Mouse (Mus musculus) limb, embryonic 14.5 days (tissue): Measurements from ENCODE around the gene Dnm2. TPM values are rescaled to one million over a fixed set of nuclear protein-coding genes. Genes with fewer than 3 reads are reported as not detected.

Source experiments
- ATAC-seq: fragments of 200-750 bp; cut with Nextera tagmentation; 2 replicates; pipeline ENCODE4 v1.8.0; 2017; ENCODE audit warnings: low read depth, moderate number of reproducible peaks, moderate TSS enrichment; ENCODE audit not compliant: low FRiP score
- DNase-seq: peaks from one replicate; pipeline ENCODE4 v3.0.0-alpha.2; 2015; ENCODE audit warnings: low spot score
- H3K27ac ChIP-seq: fragments of 300-500 bp; sonication (generic); replicated peaks from 2 replicates; pipeline ENCODE4 v1.5.1; 2014; ENCODE audit warnings: low read depth, mild to moderate bottlenecking, low read length, moderate library complexity, mixed read lengths
- H3K27me3 ChIP-seq: fragments of 300-500 bp; sonication (generic); 2 replicates; pipeline ENCODE4 v1.6.1; 2014; ENCODE audit warnings: low read length, mixed read lengths; ENCODE audit not compliant: control insufficient read depth, insufficient read depth
- H3K36me3 ChIP-seq: fragments of 300-500 bp; sonication (generic); 2 replicates; pipeline ENCODE4 v1.6.1; 2014; ENCODE audit warnings: mild to moderate bottlenecking, low read length, moderate library complexity, mixed read lengths; ENCODE audit not compliant: control insufficient read depth, insufficient read depth
- H3K4me1 ChIP-seq: fragments of 300-500 bp; sonication (generic); 2 replicates; pipeline ENCODE4 v1.6.1; 2014; ENCODE audit warnings: antibody characterized with exemption, low read length, mixed read lengths; ENCODE audit not compliant: control insufficient read depth, insufficient read depth
- H3K4me2 ChIP-seq: fragments of 300-500 bp; sonication (generic); replicated peaks from 2 replicates; pipeline ENCODE4 v1.6.1; 2014; ENCODE audit warnings: low read depth, mild to moderate bottlenecking, low read length, moderate library complexity; ENCODE audit not compliant: severe bottlenecking
- H3K4me3 ChIP-seq: fragments of 300-500 bp; sonication (generic); replicated peaks from 2 replicates; pipeline ENCODE4 v1.5.1; 2014; ENCODE audit warnings: low read length
- H3K9ac ChIP-seq: fragments of 300-500 bp; sonication (generic); 2 replicates; pipeline ENCODE4 v1.6.1; 2014; ENCODE audit warnings: mild to moderate bottlenecking, low read depth, low read length, moderate library complexity; ENCODE audit not compliant: severe bottlenecking
- H3K9me3 ChIP-seq: fragments of 300-500 bp; sonication (generic); 2 replicates; pipeline ENCODE4 v1.6.1; 2016; ENCODE audit warnings: low read length; ENCODE audit not compliant: control insufficient read depth
- POLR2A ChIP-seq: fragments of 200-500 bp; IDR thresholded peaks from 2 replicates; pipeline ENCODE4 v1.8.0; 2012; ENCODE audit warnings: inconsistent platforms, mild to moderate bottlenecking, moderate library complexity, borderline replicate concordance; ENCODE audit not compliant: insufficient read depth, insufficient read length; ENCODE audit errors: extremely low read depth
- WGBS: fragments of 180-500 bp; shearing (Covaris S2); extraction: QIAGEN DNeasy Blood & Tissue Kit; methylation state at CpG from one replicate; pipeline ENCODE4 v1.1.7; 2014; 5-methylcytosine and 5-hydroxymethylcytosine counted together
- polyA plus RNA-seq, 2 experiments: library from polyadenylated mRNA; depleted of rRNA in 1 of 2; stranded (reverse) in 1 of 2; unstranded in 1 of 2; fragments of >200 nt; fragmentation: Nextera tagmentation in 1 of 2; extraction: Ambion mirVana in 1 of 2; gene quantifications; 2 replicates each; pipeline versions ENCODE4 v1.2.1 to v1.2.3; 2012 to 2014

The Dnm2 gene
- polyA plus RNA-seq, 2 experiments, result 62.6 to 68.3 TPM

- H3K9me3 ChIP-seq, result no peaks in the 10 kb centered on the region
- no peaks in the 10 kb centered on the region for H3K27me3 ChIP-seq
- DNase-seq (no peak), ATAC-seq (no peak)
- 62% methylated on average over 7 of the region's 7 CpGs for WGBS
- H3K4me2 ChIP-seq, result no peak overlapping the region
- TF ChIP-seq POLR2A, result no peak
- H3K27ac ChIP-seq, result no peak overlapping the region
- no peak overlapping the region for H3K4me3 ChIP-seq
- H3K9ac ChIP-seq, result no peak overlapping the region; the same call in 1 of the 2 replicates
- peaks cover 3% of the 10 kb centered on the region; the same call in 1 of the 2 replicates for H3K36me3 ChIP-seq
- peaks cover 15% of the 10 kb centered on the region for H3K4me1 ChIP-seq
These were observed 6.0 kb downstream of the Dnm2 start for GRCm38 (mm10) chr9:21430724-21431123.

DNA sequence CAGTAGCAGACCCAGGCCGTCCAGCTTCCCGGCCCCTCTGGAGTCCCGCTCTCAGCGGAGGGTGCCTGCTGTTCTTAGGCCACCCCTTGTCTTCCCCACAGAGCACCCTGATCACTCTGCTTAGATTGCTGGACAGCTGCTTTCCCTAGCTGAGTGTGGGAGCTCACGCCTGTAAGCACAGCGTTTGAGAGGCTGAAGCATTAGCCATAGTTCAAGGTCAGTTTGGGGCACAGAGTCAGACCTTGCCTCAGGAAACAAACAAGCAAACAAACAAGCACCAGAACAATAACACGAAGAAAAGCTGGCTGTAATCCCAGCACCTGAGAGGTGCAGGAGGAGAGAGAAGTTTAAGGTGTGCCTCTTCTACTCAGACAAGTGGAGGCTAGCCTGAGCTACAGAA, 7.4 kb downstream of the Dnm2 start:
- WGBS, result 88% methylated on average over 7 of the region's 7 CpGs
- H3K36me3 ChIP-seq, result peaks cover 3% of the 10 kb centered on the region; the same call in 1 of the 2 replicates
- DNase-seq (no peak), ATAC-seq (no peak)
- H3K4me2 ChIP-seq, result no peak overlapping the region
- H3K27me3 ChIP-seq, result no peaks in the 10 kb centered on the region
- no peak overlapping the region for H3K4me3 ChIP-seq
- H3K9ac ChIP-seq, result no peak overlapping the region
- H3K27ac ChIP-seq, result no peak overlapping the region
- H3K9me3 ChIP-seq, result no peaks in the 10 kb centered on the region
- no peak for TF ChIP-seq POLR2A
- peaks cover 8% of the 10 kb centered on the region; the same call in 1 of the 2 replicates for H3K4me1 ChIP-seq

DNA sequence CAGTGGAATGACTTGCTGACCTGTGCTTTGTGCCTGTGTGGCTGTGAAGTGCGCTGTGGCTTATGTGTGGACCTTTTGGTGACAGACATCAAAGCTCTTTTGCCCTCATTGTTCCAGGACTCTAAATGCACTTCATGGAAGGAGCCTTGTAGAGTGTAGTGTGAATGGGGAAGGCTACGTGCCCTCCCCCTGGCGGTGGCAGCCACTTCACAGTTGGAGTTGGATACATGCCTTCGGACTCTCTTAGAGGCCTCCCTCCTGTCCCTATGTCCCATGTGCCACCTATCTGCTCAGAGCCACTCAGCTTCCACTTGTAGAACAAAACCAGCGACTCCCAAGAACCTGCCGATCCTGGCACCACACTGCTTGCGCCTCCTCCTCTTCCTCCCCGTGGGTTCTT, 9.1 kb downstream of the Dnm2 start:
- 89% methylated on average over 8 of the region's 8 CpGs for WGBS
- Histone ChIP-seq H3K36me3 (peaks cover 3% of the 10 kb centered on the region; the same call in 1 of the 2 replicates), H3K9me3 (no peaks in the 10 kb centered on the region), H3K4me1 (peaks cover 8% of the 10 kb centered on the region), H3K9ac (no peak overlapping the region), H3K27ac (no peak overlapping the region), H3K4me2 (no peak overlapping the region), H3K27me3 (no peaks in the 10 kb centered on the region), H3K4me3 (no peak overlapping the region)
- DNase-seq, result no peak
- TF ChIP-seq POLR2A, result no peak
- ATAC-seq, result no peak

DNA sequence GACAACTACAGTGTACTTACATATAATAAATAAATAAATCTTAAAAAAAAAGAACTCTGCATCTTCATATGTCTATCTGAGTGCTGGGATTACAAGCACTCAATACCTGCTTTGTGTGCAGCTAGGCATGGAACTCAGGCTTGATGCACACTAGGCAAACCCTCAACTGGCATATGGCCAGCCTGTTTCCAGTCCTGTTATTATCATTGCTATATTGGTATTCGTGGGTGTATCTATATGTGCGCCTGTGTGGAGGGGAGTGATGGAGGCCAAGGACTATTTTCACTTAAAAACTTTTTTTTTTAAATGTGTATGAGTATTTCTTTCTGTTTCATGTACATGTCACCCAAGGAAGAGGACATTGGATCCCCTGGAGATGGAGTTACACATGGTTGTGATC, 9.7 kb downstream of the Dnm2 start:
- H3K4me1 ChIP-seq, result peaks cover 8% of the 10 kb centered on the region
- DNase-seq (no peak), ATAC-seq (no peak)
- no peaks in the 10 kb centered on the region for H3K27me3 ChIP-seq
- WGBS, result 96% methylated on average over 2 of the region's 2 CpGs
- no peak for TF ChIP-seq POLR2A
- no peak overlapping the region for H3K27ac ChIP-seq
- H3K36me3 ChIP-seq, result peaks cover 3% of the 10 kb centered on the region; the same call in 1 of the 2 replicates
- H3K4me2 ChIP-seq, result no peak overlapping the region
- no peak overlapping the region for H3K9ac ChIP-seq
- no peaks in the 10 kb centered on the region for H3K9me3 ChIP-seq
- H3K4me3 ChIP-seq, result no peak overlapping the region

DNA sequence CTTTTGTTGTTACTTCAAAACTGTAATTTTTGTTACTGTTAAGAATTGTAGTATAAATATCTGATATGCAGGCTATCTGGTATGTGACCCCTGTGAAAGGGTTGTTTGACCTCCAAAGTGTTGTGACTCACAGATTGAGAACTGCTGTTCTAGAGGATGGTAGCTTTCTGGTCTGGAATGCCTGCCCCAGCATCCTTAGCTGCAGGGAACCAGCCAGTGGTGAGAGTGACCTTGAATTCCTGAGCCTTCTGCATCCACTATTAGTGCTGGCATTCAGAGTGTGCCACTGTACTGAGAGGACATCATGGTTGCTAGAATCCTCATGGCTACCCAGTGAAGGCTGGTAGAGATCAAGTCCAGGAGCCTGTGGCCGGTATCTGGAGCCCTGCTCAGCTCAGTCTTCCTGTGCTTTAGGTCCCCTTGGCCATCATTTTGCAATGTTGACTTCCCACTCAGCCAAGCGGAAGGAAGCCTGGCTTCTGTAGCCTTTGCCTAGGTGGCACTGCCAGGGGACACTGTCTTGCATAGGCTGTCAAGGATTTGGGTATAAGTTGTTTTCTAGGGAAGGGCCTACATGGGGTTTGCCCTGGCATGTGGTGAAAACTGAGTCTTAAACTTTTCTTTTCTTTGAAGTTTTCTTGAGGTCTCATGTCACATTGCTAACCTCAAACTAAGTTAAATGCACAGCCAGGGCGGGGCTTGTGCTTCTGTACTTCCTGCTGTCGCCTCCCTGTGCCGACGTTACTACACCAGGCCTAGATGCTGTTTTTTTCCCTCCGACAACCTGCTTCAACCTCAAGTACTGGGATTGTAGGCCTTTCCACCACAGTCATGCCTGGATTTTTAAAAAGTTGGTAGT, 11.3 kb downstream of the Dnm2 start:
- Histone ChIP-seq H3K9ac (no peak overlapping the region), H3K4me2 (no peak overlapping the region), H3K4me1 (peaks cover 8% of the 10 kb centered on the region), H3K4me3 (no peak overlapping the region), H3K36me3 (peaks cover 3% of the 10 kb centered on the region; the same call in 1 of the 2 replicates), H3K9me3 (no peaks in the 10 kb centered on the region), H3K27ac (no peak overlapping the region), H3K27me3 (no peaks in the 10 kb centered on the region)
- ATAC-seq (no peak), DNase-seq (no peak)
- WGBS, result 88% methylated on average over 7 of the region's 7 CpGs
- no peak for TF ChIP-seq POLR2A
